In genomic region chr15:98055246-98055645, GRCm38 (mm10) we compare ENCODE assay signal across 9 mouse cellular contexts. TPM values are rescaled to one million over a fixed set of nuclear protein-coding genes. Genes with fewer than 3 reads are reported as not detected.
DNase-seq lines count a peak whose midpoint lies in the region; ATAC-seq and TF ChIP-seq lines count a peak whose summit lies in the region.
"Had no signal": no experiment of that assay in that cellular context is flagged by ENCODE, and none has a peak within 500 bp of the region (broad histone marks: within the 10 kb centered on the region; RNA-seq: fewer than 3 reads in every experiment).

No protein-coding gene starts in this region.

- no peak for ATAC-seq in midbrain, embryonic 16.5 days
- 0 out of 2 replicates have a peak, but pooled peaks have one; percentile 71 for ATAC-seq in megakaryocyte-erythroid progenitor cell, adult 5-6 weeks (replicated peaks; ENCODE audit: low FRiP score, low TSS enrichment, poor library complexity, severe bottlenecking)

- H3K9me3 ChIP-seq in midbrain, embryonic 10.5 days (replicated peaks): no peaks in the 10 kb centered on the region
- H3K9me3 ChIP-seq in midbrain, embryonic 16.5 days (replicated peaks; ENCODE audit: control insufficient read depth, low read length, poor library complexity, severe bottlenecking): no peaks in the 10 kb centered on the region
- H3K9me3 ChIP-seq: limb, embryonic 15.5 days had no signal

- TF ChIP-seq POLR2A in cerebellum, adult 2 months (IDR thresholded peaks at IDR 0.05; ENCODE audit: borderline replicate concordance, insufficient read depth, low read length): no peak

- H3K4me2 ChIP-seq in midbrain, embryonic 16.5 days (ENCODE audit: low read length): no peak overlapping the region
- H3K4me2 ChIP-seq: limb, embryonic 15.5 days had no signal

- H3K27me3 ChIP-seq in cerebellum, adult 2 months (ENCODE audit: control insufficient read depth, insufficient read depth, low read length): no peaks in the 10 kb centered on the region
- no peaks in the 10 kb centered on the region for H3K27me3 ChIP-seq in midbrain, embryonic 10.5 days (ENCODE audit: low read depth, poor library complexity, severe bottlenecking)
- H3K27me3 ChIP-seq in midbrain, embryonic 16.5 days (ENCODE audit: control insufficient read depth, insufficient read depth, low read depth, low read length): no peaks in the 10 kb centered on the region
- H3K27me3 ChIP-seq: limb, embryonic 15.5 days had no signal

- 25% methylated on average over 5 of the region's 5 CpGs for WGBS in cerebellum, adult 2 months
- WGBS in midbrain, embryonic 10.5 days: 38% methylated on average over 5 of the region's 5 CpGs
- WGBS in midbrain, embryonic 16.5 days: 26% methylated on average over 5 of the region's 5 CpGs

- no peak overlapping the region for H3K27ac ChIP-seq in cerebellum, adult 2 months (ENCODE audit: insufficient read depth, low read length)
- no peak overlapping the region for H3K27ac ChIP-seq in midbrain, embryonic 10.5 days (replicated peaks)
- no peak overlapping the region for H3K27ac ChIP-seq in midbrain, embryonic 16.5 days (ENCODE audit: low read length)

- H3K4me3 ChIP-seq in cerebellum, adult 2 months (replicated peaks; ENCODE audit: insufficient read depth, low read depth, low read length): no peak overlapping the region
- no peak overlapping the region for H3K4me3 ChIP-seq in midbrain, embryonic 10.5 days
- H3K4me3 ChIP-seq in midbrain, embryonic 16.5 days (ENCODE audit: low read depth, low read length): no peak overlapping the region
- H3K4me3 ChIP-seq: limb, embryonic 15.5 days had no signal

- no peaks in the 10 kb centered on the region for H3K4me1 ChIP-seq in cerebellum, adult 2 months (ENCODE audit: control insufficient read depth, insufficient read depth, low read length)
- no peaks in the 10 kb centered on the region for H3K4me1 ChIP-seq in midbrain, embryonic 10.5 days
- H3K4me1 ChIP-seq in midbrain, embryonic 16.5 days (ENCODE audit: control insufficient read depth, insufficient read depth, low read length): no peaks in the 10 kb centered on the region
- H3K4me1 ChIP-seq: limb, embryonic 15.5 days had no signal

- peak; percentile 54; the same call in 1 of the 2 replicates for TF ChIP-seq CTCF in cerebellum, adult 2 months (IDR thresholded peaks at IDR 0.05; ENCODE audit: borderline replicate concordance, insufficient read depth, low read depth, low read length)

- DNase-seq in cerebellum, adult 2 months: peak; percentile 26 to 27
- no peak for DNase-seq in cerebellum, adult 11-12 months
- DNase-seq in midbrain, embryonic 10.5 days (ENCODE audit: low spot score): peak; percentile 61
- peak; percentile 65 to 76 for DNase-seq in cerebellum, postnatal 10 days
- DNase-seq in heart, postnatal 14 days: peak; percentile 18 to 54
- no peak for DNase-seq in urinary bladder, adult 18-20 months (ENCODE audit: low spot score in 2 of 2)

- no peak overlapping the region for H3K9ac ChIP-seq in midbrain, embryonic 16.5 days (ENCODE audit: low read depth, low read length)
- H3K9ac ChIP-seq: limb, embryonic 15.5 days had no signal

- H3K36me3 ChIP-seq in midbrain, embryonic 10.5 days: peaks cover 91% of the 10 kb centered on the region
- peaks cover 17% of the 10 kb centered on the region for H3K36me3 ChIP-seq in midbrain, embryonic 16.5 days (ENCODE audit: control insufficient read depth, insufficient read depth, low read length)

- intact Hi-C loops in heart, postnatal 14 days (cut with DNase I): no loop called here

RNA-seq across cellular contexts. Expression of gene Pfkm, which starts 37.1 kb away (rescaled TPM):
- polyA plus RNA-seq in cerebellum, adult 2 months (2012; rRNA removed): 471 and 489 TPM in 2 replicates
- polyA plus RNA-seq in midbrain, embryonic 10.5 days (2016; fragmentation: Nextera tagmentation; extraction: Ambion mirVana): 36.3 and 43.1 TPM in 2 replicates
- 93.9 and 102 TPM in 2 replicates for polyA plus RNA-seq in midbrain, embryonic 16.5 days (2015; fragmentation: Nextera tagmentation; extraction: Ambion mirVana)
- total RNA-seq in heart, postnatal 14 days (2021): 100 to 1,000 TPM; 739 to 748 TPM
- 69.0 and 74.9 TPM in 2 replicates for total RNA-seq in megakaryocyte-erythroid progenitor cell, adult 5-6 weeks (2014; fragmentation: Nextera tagmentation)
- 63.7 and 89.1 TPM in 2 replicates for total RNA-seq in megakaryocyte-erythroid progenitor cell, adult 5-6 weeks (2017)

RNA-seq across cellular contexts. Expression of gene Senp1, which starts 38.3 kb away (rescaled TPM):
- 14.7 and 16.8 TPM in 2 replicates for polyA plus RNA-seq in cerebellum, adult 2 months (2012; rRNA removed)
- polyA plus RNA-seq in midbrain, embryonic 10.5 days (2016; fragmentation: Nextera tagmentation; extraction: Ambion mirVana): 46.2 and 47.3 TPM in 2 replicates
- polyA plus RNA-seq in midbrain, embryonic 16.5 days (2015; fragmentation: Nextera tagmentation; extraction: Ambion mirVana): 20.8 and 25.3 TPM in 2 replicates
- total RNA-seq in heart, postnatal 14 days (2021): 10 to 100 TPM; 12.9 to 13.7 TPM
- total RNA-seq in megakaryocyte-erythroid progenitor cell, adult 5-6 weeks (2014; fragmentation: Nextera tagmentation): 45.5 and 46.0 TPM in 2 replicates
- total RNA-seq in megakaryocyte-erythroid progenitor cell, adult 5-6 weeks (2017): 35.2 and 39.0 TPM in 2 replicates

RNA-seq across cellular contexts. Expression of gene Col2a1, which starts 50.8 kb away (rescaled TPM):
- 2.2 and 2.4 TPM in 2 replicates for polyA plus RNA-seq in cerebellum, adult 2 months (2012; rRNA removed)
- 142 and 151 TPM in 2 replicates for polyA plus RNA-seq in midbrain, embryonic 10.5 days (2016; fragmentation: Nextera tagmentation; extraction: Ambion mirVana)
- polyA plus RNA-seq in midbrain, embryonic 16.5 days (2015; fragmentation: Nextera tagmentation; extraction: Ambion mirVana): 22.6 and 34.8 TPM in 2 replicates
- 1 to 10 TPM in 1 of 2 experiments, under 1 TPM in 1; 0.41 to 1.0 TPM for total RNA-seq in heart, postnatal 14 days (2021)
- total RNA-seq in megakaryocyte-erythroid progenitor cell, adult 5-6 weeks (2014; fragmentation: Nextera tagmentation): not detected in 2 replicates
- not detected in 2 replicates for total RNA-seq in megakaryocyte-erythroid progenitor cell, adult 5-6 weeks (2017)

Comparison
In these comparisons a context has a peak if more than half of its experiments do, and no peak if none do; other contexts are left out.
1. DNase-seq: peak in cerebellum, adult 2 months (2 of 2), midbrain, embryonic 10.5 days (single experiment), cerebellum, postnatal 10 days (2 of 2) and heart, postnatal 14 days (2 of 2); none in cerebellum, adult 11-12 months (single experiment) and urinary bladder, adult 18-20 months (0 of 2).